Mouse (Mus musculus) myocyte (in vitro differentiated cells): Measurements from ENCODE around the gene Nxpe4. TPM values are rescaled to one million over a fixed set of nuclear protein-coding genes. Genes with fewer than 3 reads are reported as not detected.

Experiments
- H3K27me3 ChIP-seq: one replicate; pipeline ENCODE4 v1.6.1; 2011; ENCODE audit not compliant: control insufficient read depth, insufficient read depth, insufficient read length
- H3K36me3 ChIP-seq: one replicate; pipeline ENCODE4 v1.6.1; 2011; ENCODE audit not compliant: control insufficient read depth, insufficient read depth
- H3K4me2 ChIP-seq: one replicate; pipeline ENCODE4 v1.6.1; 2011; ENCODE audit warnings: low read depth, control low read depth
- H3K4me3 ChIP-seq: one replicate; pipeline ENCODE4 v1.5.1; 2011; ENCODE audit warnings: mild to moderate bottlenecking, control low read depth, moderate library complexity
- H3K79me2 ChIP-seq: one replicate; pipeline ENCODE4 v1.6.1; 2011; ENCODE audit not compliant: control insufficient read depth, insufficient read depth
- H3ac ChIP-seq: one replicate; pipeline ENCODE4 v1.6.1; 2011; ENCODE audit not compliant: control insufficient read depth, insufficient read length
- CEBPB ChIP-seq: IDR thresholded peaks from 2 replicates; pipeline ENCODE4 v1.6.1; 2011; ENCODE audit warnings: mild to moderate bottlenecking, moderate library complexity; ENCODE audit not compliant: poor library complexity, insufficient read depth, severe bottlenecking
- E2F4 ChIP-seq: IDR thresholded peaks from one replicate; pipeline ENCODE4 v1.6.1; 2011; ENCODE audit warnings: mild to moderate bottlenecking, control low read depth, moderate library complexity; ENCODE audit not compliant: insufficient read depth
- MAX ChIP-seq: IDR thresholded peaks from one replicate; pipeline ENCODE4 v1.6.1; 2011; ENCODE audit warnings: low read depth, mild to moderate bottlenecking, control low read depth
- MYOD1 ChIP-seq, 3 experiments: IDR thresholded peaks; one replicate each; pipeline ENCODE4 v1.6.1; 2011; ENCODE audit warnings: control low read depth in 2 of 3, low read depth in 2 of 3, mild to moderate bottlenecking in 2 of 3, moderate library complexity in 1 of 3; ENCODE audit not compliant: insufficient read length in 2 of 3, control insufficient read depth in 1 of 3
- MYOG ChIP-seq, 3 experiments: IDR thresholded peaks; one replicate each; pipeline ENCODE4 v1.6.1; 2011; ENCODE audit warnings: control low read depth in 2 of 3, low read depth in 2 of 3, mild to moderate bottlenecking in 2 of 3; ENCODE audit not compliant: insufficient read length in 2 of 3, control insufficient read depth in 1 of 3, insufficient read depth in 1 of 3
- POLR2A ChIP-seq: IDR thresholded peaks from one replicate; pipeline ENCODE4 v1.6.1; 2011; ENCODE audit warnings: low read depth, mild to moderate bottlenecking, control low read depth, moderate library complexity; ENCODE audit not compliant: insufficient read length
- POLR2AphosphoS2 ChIP-seq: IDR thresholded peaks from one replicate; pipeline ENCODE4 v1.6.1; 2011; ENCODE audit warnings: low read depth, control low read depth; ENCODE audit not compliant: insufficient read length
- REST ChIP-seq: IDR thresholded peaks from one replicate; pipeline ENCODE4 v1.6.1; 2011; ENCODE audit warnings: mild to moderate bottlenecking, control low read depth, moderate library complexity; ENCODE audit not compliant: insufficient read depth, insufficient read length
- SRF ChIP-seq: IDR thresholded peaks from one replicate; pipeline ENCODE4 v1.6.1; 2011; ENCODE audit warnings: low read depth; ENCODE audit not compliant: control insufficient read depth, insufficient read length
- TCF12 ChIP-seq: IDR thresholded peaks from one replicate; pipeline ENCODE4 v1.6.1; 2011; ENCODE audit warnings: mild to moderate bottlenecking, control low read depth; ENCODE audit not compliant: poor library complexity, insufficient read depth, severe bottlenecking
- TCF3 ChIP-seq: IDR thresholded peaks from one replicate; pipeline ENCODE4 v1.6.1; 2011; ENCODE audit warnings: low read depth, control low read depth; ENCODE audit not compliant: insufficient read length
- USF1 ChIP-seq: IDR thresholded peaks from one replicate; pipeline ENCODE4 v1.6.1; 2011; ENCODE audit warnings: low read depth, mild to moderate bottlenecking, control low read depth, moderate library complexity
- polyA plus RNA-seq: library from polyadenylated mRNA; unstranded; fragments of >200 nt; fragmentation: generic; extraction: Trizol; gene quantifications from one replicate; pipeline ENCODE4 v1.2.1, GENCODE M21; 2012; ENCODE audit warnings: missing spikeins

Gene Nxpe4
- polyA plus RNA-seq, 1 experiment: 0.10 TPM

DNA sequence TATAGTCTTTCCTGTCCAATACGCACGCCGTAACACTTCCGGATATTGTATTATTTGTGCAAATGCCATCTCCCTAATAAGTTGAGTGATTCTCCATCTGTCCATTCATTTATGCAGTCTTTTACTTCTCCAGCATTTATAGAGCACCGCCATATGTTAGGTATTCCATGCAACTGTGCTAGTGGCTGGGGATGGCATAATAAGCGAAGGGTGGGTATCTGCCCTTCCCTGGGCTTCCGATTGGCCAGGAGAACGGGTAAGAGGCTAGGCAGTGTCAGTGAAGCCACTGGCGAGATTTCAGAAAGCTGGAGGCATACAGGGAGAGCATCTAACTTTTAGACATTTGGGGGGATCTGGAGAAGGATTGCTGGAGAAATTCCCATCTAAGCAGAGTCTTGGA, 52.9 kb downstream of the Nxpe4 start:
- Histone ChIP-seq H3K36me3 (no peaks in the 10 kb centered on the region), H3ac (no peak overlapping the region), H3K27me3 (no peaks in the 10 kb centered on the region), H3K79me2 (no peaks in the 10 kb centered on the region), H3K4me3 (no peak overlapping the region), H3K4me2 (no peak overlapping the region)
- TF ChIP-seq USF1 (no peak), CEBPB (no peak), MAX (no peak), POLR2A (no peak), TCF3 (no peak), SRF (no peak), REST (no peak), E2F4 (no peak), MYOG (IDR thresholded peaks at IDR 0.05; ENCODE audit: control insufficient read depth in 1 of 3, insufficient read depth in 1 of 3, insufficient read length in 2 of 3, low read depth in 2 of 3) (no peak), POLR2AphosphoS2 (no peak), TCF12 (no peak), MYOD1 (IDR thresholded peaks at IDR 0.05; ENCODE audit: control insufficient read depth in 1 of 3, insufficient read length in 2 of 3, low read depth in 2 of 3) (no peak)

GRCm38 (mm10) chr9:48216091-48217001, 54.5 kb downstream of the Nxpe4 start:
- H3K4me2 ChIP-seq: no peak overlapping the region
- H3K4me3 ChIP-seq: no peak overlapping the region
- TF ChIP-seq SRF: no peak
- no peak for TF ChIP-seq TCF12
- TF ChIP-seq E2F4: no peak
- TF ChIP-seq POLR2AphosphoS2: no peak
- no peak for TF ChIP-seq CEBPB
- no peak for TF ChIP-seq POLR2A
- TF ChIP-seq MYOG (IDR thresholded peaks at IDR 0.05; ENCODE audit: control insufficient read depth in 1 of 3, insufficient read depth in 1 of 3, insufficient read length in 2 of 3, low read depth in 2 of 3): no peak
- no peak for TF ChIP-seq TCF3
- no peak for TF ChIP-seq USF1
- TF ChIP-seq MAX: no peak
- TF ChIP-seq REST: no peak
- TF ChIP-seq MYOD1 (IDR thresholded peaks at IDR 0.05; ENCODE audit: control insufficient read depth in 1 of 3, insufficient read length in 2 of 3, low read depth in 2 of 3): no peak
- no peaks in the 10 kb centered on the region for H3K36me3 ChIP-seq
- H3ac ChIP-seq: no peak overlapping the region
- H3K27me3 ChIP-seq: no peaks in the 10 kb centered on the region
- H3K79me2 ChIP-seq: no peaks in the 10 kb centered on the region

DNA sequence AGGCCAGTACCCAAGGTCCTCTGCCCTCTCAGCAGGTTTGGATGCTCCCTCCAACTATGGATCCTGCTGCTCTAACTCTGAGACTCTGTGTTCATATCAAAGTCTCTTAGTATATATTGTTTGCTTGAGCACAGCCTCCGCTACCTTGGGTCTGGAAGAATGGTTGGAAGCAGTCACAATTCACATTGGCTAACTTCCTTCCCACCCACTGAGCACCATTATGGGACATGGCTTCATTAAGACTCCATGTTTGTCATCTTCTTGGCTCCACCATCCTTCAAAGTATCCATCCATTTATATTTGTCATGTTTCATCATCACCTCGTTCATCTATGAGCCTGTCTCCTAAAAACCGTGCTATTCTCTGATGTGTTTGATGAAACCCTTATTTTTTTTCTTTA, 68.9 kb downstream of the Nxpe4 start:
- no peak overlapping the region for H3K4me3 ChIP-seq
- TF ChIP-seq POLR2AphosphoS2: no peak
- TF ChIP-seq USF1: no peak
- TF ChIP-seq TCF12: no peak
- no peak for TF ChIP-seq E2F4
- no peak for TF ChIP-seq MYOD1 (IDR thresholded peaks at IDR 0.05; ENCODE audit: control insufficient read depth in 1 of 3, insufficient read length in 2 of 3, low read depth in 2 of 3)
- no peak for TF ChIP-seq REST
- no peak for TF ChIP-seq POLR2A
- TF ChIP-seq MYOG (IDR thresholded peaks at IDR 0.05; ENCODE audit: control insufficient read depth in 1 of 3, insufficient read depth in 1 of 3, insufficient read length in 2 of 3, low read depth in 2 of 3): no peak

DNA sequence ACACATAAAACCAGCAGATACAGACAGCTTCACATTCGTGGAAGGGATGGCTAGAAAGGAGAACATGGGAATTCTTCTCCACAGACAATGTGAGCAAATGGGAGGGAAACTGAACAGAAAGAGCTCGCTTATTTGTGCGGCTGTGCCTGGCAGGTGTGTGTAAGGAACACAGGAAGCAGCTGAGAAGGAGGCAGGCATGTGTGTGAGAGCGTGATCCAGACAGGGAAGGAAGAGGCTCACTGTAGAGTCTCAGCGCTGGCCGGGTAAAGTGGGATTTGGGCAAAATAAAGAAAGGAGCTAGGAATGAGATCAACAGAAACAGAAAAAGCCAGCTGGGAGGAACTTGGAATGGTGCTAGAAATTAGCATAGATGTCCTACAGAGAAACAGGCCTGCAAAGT, 74.6 kb downstream of the Nxpe4 start:
- TF ChIP-seq POLR2A (no peak), MAX (no peak), MYOD1 (IDR thresholded peaks at IDR 0.05; ENCODE audit: control insufficient read depth in 1 of 3, insufficient read length in 2 of 3, low read depth in 2 of 3) (no peak), SRF (no peak), USF1 (no peak), MYOG (IDR thresholded peaks at IDR 0.05; ENCODE audit: control insufficient read depth in 1 of 3, insufficient read depth in 1 of 3, insufficient read length in 2 of 3, low read depth in 2 of 3) (no peak), POLR2AphosphoS2 (no peak), REST (no peak), TCF3 (no peak), TCF12 (no peak)
- Histone ChIP-seq H3ac (no peak overlapping the region), H3K4me2 (no peak overlapping the region), H3K27me3 (no peaks in the 10 kb centered on the region), H3K79me2 (no peaks in the 10 kb centered on the region), H3K36me3 (no peaks in the 10 kb centered on the region), H3K4me3 (no peak overlapping the region)

More for the DNA sequence above, 68.9 kb downstream of the Nxpe4 start:
- Histone ChIP-seq H3K79me2 (no peaks in the 10 kb centered on the region), H3ac (no peak overlapping the region), H3K4me2 (no peak overlapping the region), H3K27me3 (no peaks in the 10 kb centered on the region), H3K36me3 (no peaks in the 10 kb centered on the region)
